Mouse (Mus musculus): ENCODE measurements at regions not wholly inside any gene's neighbourhood (a gene's known extent, or its start where the extent isn't known, plus 50 kb on each side); places are given as distances from the start of the nearest gene placed in this dataset.
A peak's percentile ranks its signal among the peaks of the same experiment; 100 is the strongest.

- no peak overlapping the region for H3K27ac ChIP-seq (ENCODE audit: insufficient read depth, low read depth, low read length)
- whole genome bisulfite sequencing = 82% methylated on average over 6 of the region's 6 CpGs
- peaks cover 9% of the 10 kb centered on the region for H3K4me1 ChIP-seq (ENCODE audit: control insufficient read depth, insufficient read depth, low read length)
- no peak for TF ChIP-seq POLR2A (IDR thresholded peaks at IDR 0.05; ENCODE audit: insufficient read depth, low read depth, low read length)
- no peak for TF ChIP-seq CTCF (IDR thresholded peaks at IDR 0.05; ENCODE audit: insufficient read depth, low read depth, low read length)
- H3K4me3 ChIP-seq (ENCODE audit: insufficient read depth, low read depth, low read length) = no peak overlapping the region
These were observed 83.7 kb upstream of the Ppp2r5a start for GRCm38 (mm10) chr1:191486766-191487165.

- H3K4me3 ChIP-seq (ENCODE audit: insufficient read depth, low read depth, low read length) = no peak overlapping the region
- WGBS = 73% methylated on average over 8 of the region's 8 CpGs
- no peak overlapping the region for H3K27ac ChIP-seq (ENCODE audit: insufficient read depth, low read depth, low read length)
- H3K4me1 ChIP-seq (ENCODE audit: control insufficient read depth, insufficient read depth, low read length) = peaks cover 9% of the 10 kb centered on the region
- TF ChIP-seq POLR2A (IDR thresholded peaks at IDR 0.05; ENCODE audit: insufficient read depth, low read depth, low read length) = no peak
- no peak for TF ChIP-seq CTCF (IDR thresholded peaks at IDR 0.05; ENCODE audit: insufficient read depth, low read depth, low read length)
These were observed 81.8 kb upstream of the Ppp2r5a start for GRCm38 (mm10) chr1:191484726-191485425.

- Histone ChIP-seq H3K27ac (ENCODE audit: insufficient read depth, low read depth, low read length) (no peak overlapping the region), H3K4me3 (ENCODE audit: insufficient read depth, low read depth, low read length) (no peak overlapping the region), H3K4me1 (ENCODE audit: control insufficient read depth, insufficient read depth, low read length) (peaks cover 5% of the 10 kb centered on the region; the same call in 1 of the 2 replicates)
- TF ChIP-seq POLR2A (IDR thresholded peaks at IDR 0.05; ENCODE audit: insufficient read depth, low read depth, low read length) (no peak), CTCF (IDR thresholded peaks at IDR 0.05; ENCODE audit: insufficient read depth, low read depth, low read length) (no peak)
- WGBS = 74% methylated on average over 13 of the region's 13 CpGs
These were observed 76.9 kb upstream of the Ppp2r5a start for GRCm38 (mm10) chr1:191479906-191480379.

GRCm38 (mm10) chr1:191472551-191472950 is 69.5 kb upstream of the Ppp2r5a start:
- Histone ChIP-seq H3K4me3 (ENCODE audit: insufficient read depth, low read depth, low read length) (no peak overlapping the region), H3K4me1 (ENCODE audit: control insufficient read depth, insufficient read depth, low read length) (peaks cover 27% of the 10 kb centered on the region), H3K27ac (ENCODE audit: insufficient read depth, low read depth, low read length) (peak overlapping the region; percentile 73; the same call in 1 of the 2 replicates)
- TF ChIP-seq POLR2A (IDR thresholded peaks at IDR 0.05; ENCODE audit: insufficient read depth, low read depth, low read length) (no peak), CTCF (IDR thresholded peaks at IDR 0.05; ENCODE audit: insufficient read depth, low read depth, low read length) (no peak)
- 61% methylated on average over 5 of the region's 5 CpGs for WGBS

GRCm38 (mm10) chr1:191471489-191471888 is 68.4 kb upstream of the Ppp2r5a start:
- H3K27ac ChIP-seq (ENCODE audit: insufficient read depth, low read depth, low read length) = peak overlapping the region; percentile 89
- 73% methylated on average over 2 of the region's 2 CpGs for WGBS
- peaks cover 27% of the 10 kb centered on the region for H3K4me1 ChIP-seq (ENCODE audit: control insufficient read depth, insufficient read depth, low read length)
- TF ChIP-seq POLR2A (IDR thresholded peaks at IDR 0.05; ENCODE audit: insufficient read depth, low read depth, low read length) (no peak), CTCF (IDR thresholded peaks at IDR 0.05; ENCODE audit: insufficient read depth, low read depth, low read length) (no peak)
- H3K4me3 ChIP-seq (ENCODE audit: insufficient read depth, low read depth, low read length) = no peak overlapping the region

GRCm38 (mm10) chr1:191470190-191470985 is 67.3 kb upstream of the Ppp2r5a start:
- H3K27ac ChIP-seq (ENCODE audit: insufficient read depth, low read depth, low read length) = peak overlapping the region; percentile 100
- TF ChIP-seq CTCF (IDR thresholded peaks at IDR 0.05; ENCODE audit: insufficient read depth, low read depth, low read length) (no peak), POLR2A (IDR thresholded peaks at IDR 0.05; ENCODE audit: insufficient read depth, low read depth, low read length) (0 out of 2 replicates have a peak, but pooled peaks have one; percentile 16)
- H3K4me1 ChIP-seq (ENCODE audit: control insufficient read depth, insufficient read depth, low read length) = peaks cover 23% of the 10 kb centered on the region
- WGBS = 6% methylated on average over 13 of the region's 13 CpGs
- 0 out of 2 replicates have a peak overlapping the region, but pooled peaks have one; percentile 14 for H3K4me3 ChIP-seq (ENCODE audit: insufficient read depth, low read depth, low read length)

- Histone ChIP-seq H3K27ac (ENCODE audit: insufficient read depth, low read depth, low read length) (peak overlapping the region; percentile 100), H3K4me3 (ENCODE audit: insufficient read depth, low read depth, low read length) (no peak overlapping the region), H3K4me1 (ENCODE audit: control insufficient read depth, insufficient read depth, low read length) (peaks cover 23% of the 10 kb centered on the region)
- WGBS = 52% methylated on average over 4 of the region's 4 CpGs
- no peak for TF ChIP-seq POLR2A (IDR thresholded peaks at IDR 0.05; ENCODE audit: insufficient read depth, low read depth, low read length)
These were observed 65.9 kb upstream of the Ppp2r5a start for GRCm38 (mm10) chr1:191468837-191469529.

- TF ChIP-seq POLR2A (IDR thresholded peaks at IDR 0.05; ENCODE audit: insufficient read depth, low read depth, low read length) (no peak), CTCF (IDR thresholded peaks at IDR 0.05; ENCODE audit: insufficient read depth, low read depth, low read length) (no peak)
- H3K4me3 ChIP-seq (ENCODE audit: insufficient read depth, low read depth, low read length) = no peak overlapping the region
- WGBS = 91% methylated on average over 3 of the region's 3 CpGs
- peaks cover 21% of the 10 kb centered on the region for H3K4me1 ChIP-seq (ENCODE audit: control insufficient read depth, insufficient read depth, low read length)
- H3K27ac ChIP-seq (ENCODE audit: insufficient read depth, low read depth, low read length) = no peak overlapping the region
These were observed 63.2 kb upstream of the Ppp2r5a start for GRCm38 (mm10) chr1:191466261-191466660.

All from olfactory bulb, adult 2 months (tissue).